8 mouse cellular contexts compared by ENCODE assay signal in the genomic region with DNA sequence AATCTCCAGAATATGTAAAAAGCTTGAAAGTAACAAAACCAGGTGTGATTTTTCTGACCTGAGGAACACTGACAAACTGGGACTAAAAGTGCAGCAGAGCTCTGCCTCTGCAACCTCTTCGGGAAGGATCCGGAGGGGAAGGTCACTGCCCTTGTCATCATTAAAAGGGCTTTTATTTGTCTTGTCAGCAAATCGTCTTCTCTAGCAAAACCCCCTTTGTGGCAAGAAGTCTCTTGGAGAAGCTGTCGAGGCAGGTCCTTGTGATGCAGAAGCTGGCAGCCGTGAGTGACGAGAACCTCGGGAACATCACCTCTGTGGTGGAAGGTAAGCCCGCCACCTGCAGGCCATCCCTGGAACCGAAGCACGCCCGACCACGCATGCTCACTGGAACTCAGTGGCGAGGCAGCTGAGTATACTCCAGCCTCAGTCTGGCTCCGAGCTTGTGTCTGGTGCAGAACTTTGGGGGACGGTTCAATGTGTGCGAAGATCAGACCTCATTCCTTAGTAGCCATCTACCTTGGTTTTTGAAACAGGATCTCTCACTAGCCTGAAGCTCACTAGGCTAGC. TPM values are rescaled to one million over a fixed set of nuclear protein-coding genes. Genes with fewer than 3 reads are reported as not detected.
DNase-seq lines count a peak whose midpoint lies in the region; ATAC-seq and TF ChIP-seq lines count a peak whose summit lies in the region.

No protein-coding gene starts in this region.

- DNase-seq in 3134 (ENCODE audit: extremely low read depth, insufficient read length, low spot score): peak; percentile 77
- DNase-seq in adrenal gland, postnatal 36 days: peak; percentile 92 to 93
- DNase-seq in heart, adult 18-20 months: peak; percentile 86 to 94
- DNase-seq in kidney, adult 2 months: peak; percentile 90
- DNase-seq in spleen, postnatal 36 days (ENCODE audit: low spot score in 2 of 2): peak; percentile 45 to 52

- no peak overlapping the region for H3K9ac ChIP-seq in embryonic facial prominence, embryonic 12.5 days
- H3K9ac ChIP-seq in limb, embryonic 12.5 days (replicated peaks): no peak overlapping the region
- no peak overlapping the region for H3K9ac ChIP-seq in midbrain, embryonic 16.5 days (ENCODE audit: low read depth, low read length)

- ATAC-seq in embryonic facial prominence, embryonic 12.5 days (ENCODE audit: insufficient number of reproducible peaks, insufficient read depth, low FRiP score, low TSS enrichment): peak; percentile 29; the same call in 1 of the 2 replicates
- peak; percentile 70 for ATAC-seq in limb, embryonic 12.5 days (ENCODE audit: insufficient number of reproducible peaks, insufficient read depth, low FRiP score, low TSS enrichment, low read depth)
- ATAC-seq in midbrain, embryonic 16.5 days: peak; percentile 85

- H3K4me2 ChIP-seq in embryonic facial prominence, embryonic 12.5 days (replicated peaks): peak overlapping the region; percentile 38
- H3K4me2 ChIP-seq in limb, embryonic 12.5 days: peak overlapping the region; percentile 50
- H3K4me2 ChIP-seq in midbrain, embryonic 16.5 days (ENCODE audit: low read length): peak overlapping the region; percentile 24

- H3K27ac ChIP-seq in embryonic facial prominence, embryonic 12.5 days: no peak overlapping the region
- H3K27ac ChIP-seq in kidney, adult 2 months (ENCODE audit: insufficient read depth, low read depth, low read length): no peak overlapping the region
- H3K27ac ChIP-seq in limb, embryonic 12.5 days: no peak overlapping the region
- no peak overlapping the region for H3K27ac ChIP-seq in midbrain, embryonic 16.5 days (ENCODE audit: low read length)

- 0 out of 2 replicates have a peak overlapping the region, but pooled peaks have one; percentile 7 for H3K4me3 ChIP-seq in embryonic facial prominence, embryonic 12.5 days
- no peak overlapping the region for H3K4me3 ChIP-seq in kidney, adult 2 months (ENCODE audit: insufficient read depth, low read depth, low read length)
- H3K4me3 ChIP-seq in limb, embryonic 12.5 days (replicated peaks): peak overlapping the region; percentile 19; the same call in 1 of the 2 replicates
- no peak overlapping the region for H3K4me3 ChIP-seq in midbrain, embryonic 16.5 days (ENCODE audit: low read depth, low read length)

- peak; percentile 94 for TF ChIP-seq CTCF in kidney, adult 2 months (conservative IDR thresholded peaks at IDR 0.05; ENCODE audit: insufficient read depth, insufficient read length, low read depth, low read length)

- 6% methylated on average over 16 of the region's 16 CpGs for WGBS in embryonic facial prominence, embryonic 12.5 days
- 8% methylated on average over 16 of the region's 16 CpGs for WGBS in kidney, adult 2 months
- 10% methylated on average over 16 of the region's 16 CpGs for WGBS in limb, embryonic 12.5 days
- 8% methylated on average over 16 of the region's 16 CpGs for WGBS in midbrain, embryonic 16.5 days

- no peaks in the 10 kb centered on the region for H3K4me1 ChIP-seq in embryonic facial prominence, embryonic 12.5 days
- 0 out of 2 replicates have a peak, but pooled peaks cover 3% of the 10 kb centered on the region for H3K4me1 ChIP-seq in kidney, adult 2 months (ENCODE audit: control insufficient read depth, insufficient read depth, low read length)
- H3K4me1 ChIP-seq in limb, embryonic 12.5 days (replicated peaks): peaks cover 3% of the 10 kb centered on the region; the same call in 1 of the 2 replicates
- no peaks in the 10 kb centered on the region for H3K4me1 ChIP-seq in midbrain, embryonic 16.5 days (ENCODE audit: control insufficient read depth, insufficient read depth, low read length)

- H3K36me3 ChIP-seq in embryonic facial prominence, embryonic 12.5 days: no peaks in the 10 kb centered on the region
- no peaks in the 10 kb centered on the region for H3K36me3 ChIP-seq in kidney, adult 2 months (ENCODE audit: control insufficient read depth, insufficient read depth, low read length)
- H3K36me3 ChIP-seq in limb, embryonic 12.5 days: no peaks in the 10 kb centered on the region
- peaks cover 14% of the 10 kb centered on the region for H3K36me3 ChIP-seq in midbrain, embryonic 16.5 days (ENCODE audit: control insufficient read depth, insufficient read depth, low read length)

- H3K9me3 ChIP-seq in embryonic facial prominence, embryonic 12.5 days: no peaks in the 10 kb centered on the region
- no peaks in the 10 kb centered on the region for H3K9me3 ChIP-seq in limb, embryonic 12.5 days
- H3K9me3 ChIP-seq in midbrain, embryonic 16.5 days (replicated peaks; ENCODE audit: control insufficient read depth, low read length, poor library complexity, severe bottlenecking): no peaks in the 10 kb centered on the region

- no peak for TF ChIP-seq POLR2A in kidney, adult 2 months (IDR thresholded peaks at IDR 0.05; ENCODE audit: low read depth, low read length)

- H3K27me3 ChIP-seq in embryonic facial prominence, embryonic 12.5 days: no peaks in the 10 kb centered on the region
- no peaks in the 10 kb centered on the region for H3K27me3 ChIP-seq in kidney, adult 2 months (replicated peaks; ENCODE audit: control insufficient read depth, insufficient read depth, low read length)
- H3K27me3 ChIP-seq in limb, embryonic 12.5 days: peaks cover 6% of the 10 kb centered on the region; the same call in 1 of the 2 replicates
- H3K27me3 ChIP-seq in midbrain, embryonic 16.5 days (ENCODE audit: control insufficient read depth, insufficient read depth, low read depth, low read length): no peaks in the 10 kb centered on the region

RNA-seq across cellular contexts. Expression of gene Armh2, which starts 27.5 kb away (rescaled TPM):
- total RNA-seq in adrenal gland, postnatal 36 days (2021): not detected
- not detected in 2 replicates for polyA plus RNA-seq in embryonic facial prominence, embryonic 12.5 days (2016; fragmentation: Nextera tagmentation; extraction: Ambion mirVana)
- not detected for total RNA-seq in heart, adult 18-20 months (2021)
- not detected in 2 replicates for polyA plus RNA-seq in kidney, adult 2 months (2012; rRNA removed)
- not detected in 2 replicates for polyA plus RNA-seq in limb, embryonic 12.5 days (2016; fragmentation: Nextera tagmentation; extraction: Ambion mirVana)
- polyA plus RNA-seq in midbrain, embryonic 16.5 days (2015; fragmentation: Nextera tagmentation; extraction: Ambion mirVana): not detected in 2 replicates

RNA-seq across cellular contexts. Expression of gene Gmnn, which starts 48.2 kb away (rescaled TPM):
- total RNA-seq in adrenal gland, postnatal 36 days (2021): 10 to 100 TPM; 10.7 to 12.2 TPM
- polyA plus RNA-seq in embryonic facial prominence, embryonic 12.5 days (2016; fragmentation: Nextera tagmentation; extraction: Ambion mirVana): 109 and 113 TPM in 2 replicates
- 10 to 100 TPM; 61.0 to 65.8 TPM for total RNA-seq in heart, adult 18-20 months (2021)
- 4.1 and 7.1 TPM in 2 replicates for polyA plus RNA-seq in kidney, adult 2 months (2012; rRNA removed)
- 124 and 126 TPM in 2 replicates for polyA plus RNA-seq in limb, embryonic 12.5 days (2016; fragmentation: Nextera tagmentation; extraction: Ambion mirVana)
- polyA plus RNA-seq in midbrain, embryonic 16.5 days (2015; fragmentation: Nextera tagmentation; extraction: Ambion mirVana): 11.0 and 13.6 TPM in 2 replicates

Comparison
In these comparisons a context has a peak if more than half of its experiments do, and no peak if none do; other contexts are left out.
1. ATAC-seq: peak in every context shown above with its lines; median percentile 85 in midbrain, embryonic 16.5 days; 70 in limb, embryonic 12.5 days; 29 in embryonic facial prominence, embryonic 12.5 days.
2. H3K4me3 ChIP-seq: peak in embryonic facial prominence, embryonic 12.5 days (single experiment) and limb, embryonic 12.5 days (single experiment); none in kidney, adult 2 months (single experiment) and midbrain, embryonic 16.5 days (single experiment).
3. Peak in every context shown above with its lines, with median percentiles within 50 percentile points of each other: DNase-seq and H3K4me2 ChIP-seq.